Mouse (Mus musculus): ENCODE measurements at regions not wholly inside any gene's neighbourhood (a gene's known extent, or its start where the extent isn't known, plus 50 kb on each side); places are given as distances from the start of the nearest gene placed in this dataset.

GRCm38 (mm10) chr2:30715720-30716310 lies 87.6 kb downstream of the 1700001O22Rik start:
- Histone ChIP-seq H3K27me3 (ENCODE audit: insufficient read depth, poor library complexity, severe bottlenecking) (no peaks in the 10 kb centered on the region; the same call in 1 of the 2 replicates), H3K4me1 (replicated peaks) (peaks cover 87% of the 10 kb centered on the region), H3K4me3 (peak overlapping the region; percentile 53), H3K27ac (peak overlapping the region; percentile 100), H3K9me3 (no peaks in the 10 kb centered on the region), H3K36me3 (no peaks in the 10 kb centered on the region)
- 71% methylated on average over 4 of the region's 4 CpGs for WGBS
- no peak for DNase-seq (ENCODE audit: low spot score)

- H3K4me3 ChIP-seq, result no peak overlapping the region
- H3K9me3 ChIP-seq, result no peaks in the 10 kb centered on the region
- peaks cover 84% of the 10 kb centered on the region for H3K4me1 ChIP-seq (replicated peaks)
- DNase-seq (ENCODE audit: low spot score), result no peak
- 17% methylated on average over 3 of the region's 3 CpGs for WGBS
- H3K36me3 ChIP-seq, result no peaks in the 10 kb centered on the region
- no peaks in the 10 kb centered on the region; the same call in 1 of the 2 replicates for H3K27me3 ChIP-seq (ENCODE audit: insufficient read depth, poor library complexity, severe bottlenecking)
- peak overlapping the region; percentile 100 for H3K27ac ChIP-seq
Observed at GRCm38 (mm10) chr2:30713535-30713934, 89.9 kb downstream of the 1700001O22Rik start.

- Histone ChIP-seq H3K27ac (peak overlapping the region; percentile 100), H3K9me3 (no peaks in the 10 kb centered on the region), H3K27me3 (ENCODE audit: insufficient read depth, poor library complexity, severe bottlenecking) (no peaks in the 10 kb centered on the region; the same call in 1 of the 2 replicates), H3K4me3 (no peak overlapping the region), H3K4me1 (replicated peaks) (peaks cover 84% of the 10 kb centered on the region), H3K36me3 (no peaks in the 10 kb centered on the region)
- WGBS, result 59% methylated on average over 9 of the region's 9 CpGs
- no peak for DNase-seq (ENCODE audit: low spot score)
Observed at GRCm38 (mm10) chr2:30712841-30713401, 90.5 kb downstream of the 1700001O22Rik start.

GRCm38 (mm10) chr2:30711853-30712498 lies 91.5 kb downstream of the 1700001O22Rik start:
- Histone ChIP-seq H3K27ac (peak overlapping the region; percentile 100), H3K9me3 (no peaks in the 10 kb centered on the region), H3K36me3 (no peaks in the 10 kb centered on the region), H3K4me1 (replicated peaks) (peaks cover 84% of the 10 kb centered on the region), H3K27me3 (ENCODE audit: insufficient read depth, poor library complexity, severe bottlenecking) (no peaks in the 10 kb centered on the region; the same call in 1 of the 2 replicates), H3K4me3 (peak overlapping the region; percentile 59)
- WGBS, result under 1% methylated on average over 63 of the region's 63 CpGs
- DNase-seq (ENCODE audit: low spot score), result peak; percentile 79

- H3K36me3 ChIP-seq, result no peaks in the 10 kb centered on the region
- H3K9me3 ChIP-seq, result no peaks in the 10 kb centered on the region
- 4% methylated on average over 15 of the region's 15 CpGs for WGBS
- peak overlapping the region; percentile 59 for H3K4me3 ChIP-seq
- H3K4me1 ChIP-seq (replicated peaks), result peaks cover 84% of the 10 kb centered on the region
- H3K27me3 ChIP-seq (ENCODE audit: insufficient read depth, poor library complexity, severe bottlenecking), result no peaks in the 10 kb centered on the region; the same call in 1 of the 2 replicates
- H3K27ac ChIP-seq, result peak overlapping the region; percentile 100
- DNase-seq (ENCODE audit: low spot score), result no peak
Observed at GRCm38 (mm10) chr2:30711476-30711852, 92.0 kb downstream of the 1700001O22Rik start.

GRCm38 (mm10) chr2:30710895-30711294 lies 92.6 kb downstream of the 1700001O22Rik start:
- Histone ChIP-seq H3K36me3 (no peaks in the 10 kb centered on the region), H3K27ac (peak overlapping the region; percentile 100), H3K4me3 (no peak overlapping the region), H3K27me3 (ENCODE audit: insufficient read depth, poor library complexity, severe bottlenecking) (no peaks in the 10 kb centered on the region; the same call in 1 of the 2 replicates), H3K4me1 (replicated peaks) (peaks cover 84% of the 10 kb centered on the region), H3K9me3 (no peaks in the 10 kb centered on the region)
- DNase-seq (ENCODE audit: low spot score), result no peak
- WGBS, result 92% methylated on average over 7 of the region's 7 CpGs

- Histone ChIP-seq H3K27ac (peak overlapping the region; percentile 99), H3K4me3 (no peak overlapping the region), H3K27me3 (ENCODE audit: insufficient read depth, poor library complexity, severe bottlenecking) (no peaks in the 10 kb centered on the region; the same call in 1 of the 2 replicates), H3K36me3 (0 out of 2 replicates have a peak, but pooled peaks cover 3% of the 10 kb centered on the region), H3K4me1 (replicated peaks) (peaks cover 84% of the 10 kb centered on the region), H3K9me3 (peaks cover 3% of the 10 kb centered on the region)
- peak; percentile 49 for DNase-seq (ENCODE audit: low spot score)
- WGBS, result 47% methylated on average over 3 of the region's 3 CpGs
Observed at GRCm38 (mm10) chr2:30709386-30709884, 94.0 kb downstream of the 1700001O22Rik start.

- peak overlapping the region; percentile 99 for H3K27ac ChIP-seq
- no peaks in the 10 kb centered on the region; the same call in 1 of the 2 replicates for H3K27me3 ChIP-seq (ENCODE audit: insufficient read depth, poor library complexity, severe bottlenecking)
- DNase-seq (ENCODE audit: low spot score), result no peak
- peaks cover 7% of the 10 kb centered on the region for H3K9me3 ChIP-seq
- 0 out of 2 replicates have a peak, but pooled peaks cover 5% of the 10 kb centered on the region for H3K36me3 ChIP-seq
- H3K4me3 ChIP-seq, result peak overlapping the region; percentile 50; the same call in 1 of the 2 replicates
- peaks cover 82% of the 10 kb centered on the region for H3K4me1 ChIP-seq (replicated peaks)
- 56% methylated on average over 4 of the region's 4 CpGs for WGBS
Observed at GRCm38 (mm10) chr2:30708762-30709385, 94.6 kb downstream of the 1700001O22Rik start.

- Histone ChIP-seq H3K9me3 (peaks cover 7% of the 10 kb centered on the region), H3K27me3 (ENCODE audit: insufficient read depth, poor library complexity, severe bottlenecking) (no peaks in the 10 kb centered on the region; the same call in 1 of the 2 replicates), H3K27ac (peak overlapping the region; percentile 99), H3K36me3 (0 out of 2 replicates have a peak, but pooled peaks cover 5% of the 10 kb centered on the region), H3K4me3 (peak overlapping the region; percentile 50), H3K4me1 (replicated peaks) (peaks cover 74% of the 10 kb centered on the region)
- WGBS, result under 1% methylated on average over 47 of the region's 48 CpGs
- DNase-seq (ENCODE audit: low spot score), result peak; percentile 80
Observed at GRCm38 (mm10) chr2:30708001-30708683, 95.3 kb downstream of the 1700001O22Rik start.

- Histone ChIP-seq H3K27me3 (ENCODE audit: insufficient read depth, poor library complexity, severe bottlenecking) (no peaks in the 10 kb centered on the region), H3K27ac (peak overlapping the region; percentile 99), H3K4me3 (peak overlapping the region; percentile 50), H3K9me3 (peaks cover 7% of the 10 kb centered on the region), H3K4me1 (replicated peaks) (peaks cover 73% of the 10 kb centered on the region), H3K36me3 (0 out of 2 replicates have a peak, but pooled peaks cover 5% of the 10 kb centered on the region)
- peak; percentile 82 for DNase-seq (ENCODE audit: low spot score)
- 2% methylated on average over 44 of the region's 44 CpGs for WGBS
Observed at GRCm38 (mm10) chr2:30707099-30708000, 96.1 kb downstream of the 1700001O22Rik start.

GRCm38 (mm10) chr2:30706036-30706435 lies 97.4 kb downstream of the 1700001O22Rik start:
- peaks cover 7% of the 10 kb centered on the region for H3K9me3 ChIP-seq
- DNase-seq (ENCODE audit: low spot score), result no peak
- H3K27ac ChIP-seq, result peak overlapping the region; percentile 99
- 57% methylated on average over 5 of the region's 5 CpGs for WGBS
- H3K4me1 ChIP-seq (replicated peaks), result peaks cover 67% of the 10 kb centered on the region
- 0 out of 2 replicates have a peak, but pooled peaks cover 5% of the 10 kb centered on the region for H3K36me3 ChIP-seq
- no peak overlapping the region for H3K4me3 ChIP-seq
- no peaks in the 10 kb centered on the region for H3K27me3 ChIP-seq (ENCODE audit: insufficient read depth, poor library complexity, severe bottlenecking)
